Mouse (Mus musculus): ENCODE measurements around the gene Rspry1. TPM values are rescaled to one million over a fixed set of nuclear protein-coding genes. Genes with fewer than 3 reads are reported as not detected.

The Rspry1 gene
- total and polyA plus RNA-seq, 2 experiments from 2014 or later = 15.8 to 22.7 TPM

GRCm38 (mm10) chr8:94682732-94683524 is 81.2 kb downstream of the Rspry1 start:
- no peaks in the 10 kb centered on the region for H3K36me3 ChIP-seq (replicated peaks; ENCODE audit: control insufficient read depth, insufficient read depth, low read length)
- no peak overlapping the region for H3K4me3 ChIP-seq (ENCODE audit: low read depth, low read length)
- H3K9ac ChIP-seq (replicated peaks; ENCODE audit: low read depth, low read length) = no peak overlapping the region
- no peaks in the 10 kb centered on the region for H3K27me3 ChIP-seq (ENCODE audit: control insufficient read depth, insufficient read depth, low read length)
- no peak for TF ChIP-seq EP300 (IDR thresholded peaks at IDR 0.05; ENCODE audit: low read depth)
- TF ChIP-seq CTCF (IDR thresholded peaks at IDR 0.05; ENCODE audit: low read depth) = no peak
- no peak overlapping the region for H3K27ac ChIP-seq (ENCODE audit: low read depth)
- 72% methylated on average over 16 of the region's 16 CpGs for WGBS
- H3K4me2 ChIP-seq (ENCODE audit: low read depth, low read length) = no peak overlapping the region
- DNase-seq (ENCODE audit: low spot score) = no peak
- H3K4me1 ChIP-seq (ENCODE audit: control insufficient read depth, insufficient read depth) = no peaks in the 10 kb centered on the region
- H3K9me3 ChIP-seq (replicated peaks; ENCODE audit: control insufficient read depth, low read length) = no peaks in the 10 kb centered on the region
- no peak for ATAC-seq (ENCODE audit: insufficient read depth, low read depth)

DNA sequence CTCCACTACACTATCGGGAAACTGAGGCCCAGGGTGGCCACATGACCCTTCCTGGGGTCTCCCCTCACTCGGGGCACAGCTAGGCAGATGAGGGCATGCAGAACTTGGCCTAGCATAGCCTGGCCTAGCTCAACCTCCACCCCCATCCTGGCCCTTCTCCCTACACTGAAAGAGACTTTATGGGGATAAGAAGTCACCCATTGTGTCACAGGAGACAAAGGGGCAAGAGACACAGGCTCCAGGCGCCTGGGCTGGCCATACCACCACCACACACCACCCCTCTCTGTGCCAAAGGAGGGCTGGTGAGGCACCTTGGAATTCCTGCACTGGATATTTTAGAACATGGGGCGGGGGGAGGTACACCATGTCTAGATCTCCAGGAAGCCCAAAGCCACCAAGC is 82.5 kb downstream of the Rspry1 start:
- Histone ChIP-seq H3K9ac (replicated peaks; ENCODE audit: low read depth, low read length) (no peak overlapping the region), H3K4me2 (ENCODE audit: low read depth, low read length) (no peak overlapping the region), H3K4me1 (ENCODE audit: control insufficient read depth, insufficient read depth) (no peaks in the 10 kb centered on the region), H3K9me3 (replicated peaks; ENCODE audit: control insufficient read depth, low read length) (no peaks in the 10 kb centered on the region), H3K27ac (ENCODE audit: low read depth) (no peak overlapping the region), H3K36me3 (replicated peaks; ENCODE audit: control insufficient read depth, insufficient read depth, low read length) (no peaks in the 10 kb centered on the region), H3K27me3 (ENCODE audit: control insufficient read depth, insufficient read depth, low read length) (no peaks in the 10 kb centered on the region), H3K4me3 (ENCODE audit: low read depth, low read length) (no peak overlapping the region)
- no peak for ATAC-seq (ENCODE audit: insufficient read depth, low read depth)
- no peak for TF ChIP-seq EP300 (IDR thresholded peaks at IDR 0.05; ENCODE audit: low read depth)
- TF ChIP-seq CTCF (IDR thresholded peaks at IDR 0.05; ENCODE audit: low read depth) = no peak
- no peak for DNase-seq (ENCODE audit: low spot score)
- WGBS = 60% methylated on average over 4 of the region's 4 CpGs

DNA sequence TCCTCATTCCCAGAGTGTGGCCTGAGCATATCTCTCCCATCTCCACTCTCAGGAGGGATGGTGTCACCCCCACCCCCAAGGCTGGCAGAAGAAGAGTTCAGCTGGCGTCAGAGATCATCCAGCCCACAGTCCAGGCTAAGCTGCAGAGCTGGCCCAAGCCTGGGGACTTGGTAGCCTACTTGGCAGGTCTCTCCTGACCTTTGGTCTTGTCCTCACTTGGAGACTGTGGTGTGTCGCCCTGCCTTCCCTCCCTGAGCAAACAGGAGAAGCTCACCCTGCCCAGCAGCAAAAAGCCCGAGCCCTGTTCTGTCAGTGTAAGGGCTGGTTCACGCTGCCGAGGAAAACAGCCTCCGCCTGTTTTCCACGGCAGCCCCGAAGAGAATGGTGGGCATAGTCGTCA is 84.2 kb downstream of the Rspry1 start:
- H3K27ac ChIP-seq (ENCODE audit: low read depth) = no peak overlapping the region
- ATAC-seq (ENCODE audit: insufficient read depth, low read depth) (no peak), DNase-seq (ENCODE audit: low spot score) (no peak)
- no peaks in the 10 kb centered on the region for H3K36me3 ChIP-seq (replicated peaks; ENCODE audit: control insufficient read depth, insufficient read depth, low read length)
- TF ChIP-seq CTCF (IDR thresholded peaks at IDR 0.05; ENCODE audit: low read depth) (no peak), EP300 (IDR thresholded peaks at IDR 0.05; ENCODE audit: low read depth) (no peak)
- H3K4me2 ChIP-seq (ENCODE audit: low read depth, low read length) = no peak overlapping the region
- H3K9me3 ChIP-seq (replicated peaks; ENCODE audit: control insufficient read depth, low read length) = no peaks in the 10 kb centered on the region
- no peaks in the 10 kb centered on the region for H3K27me3 ChIP-seq (ENCODE audit: control insufficient read depth, insufficient read depth, low read length)
- WGBS = 51% methylated on average over 9 of the region's 9 CpGs
- H3K9ac ChIP-seq (replicated peaks; ENCODE audit: low read depth, low read length) = no peak overlapping the region
- H3K4me1 ChIP-seq (ENCODE audit: control insufficient read depth, insufficient read depth) = no peaks in the 10 kb centered on the region
- H3K4me3 ChIP-seq (ENCODE audit: low read depth, low read length) = no peak overlapping the region

DNA sequence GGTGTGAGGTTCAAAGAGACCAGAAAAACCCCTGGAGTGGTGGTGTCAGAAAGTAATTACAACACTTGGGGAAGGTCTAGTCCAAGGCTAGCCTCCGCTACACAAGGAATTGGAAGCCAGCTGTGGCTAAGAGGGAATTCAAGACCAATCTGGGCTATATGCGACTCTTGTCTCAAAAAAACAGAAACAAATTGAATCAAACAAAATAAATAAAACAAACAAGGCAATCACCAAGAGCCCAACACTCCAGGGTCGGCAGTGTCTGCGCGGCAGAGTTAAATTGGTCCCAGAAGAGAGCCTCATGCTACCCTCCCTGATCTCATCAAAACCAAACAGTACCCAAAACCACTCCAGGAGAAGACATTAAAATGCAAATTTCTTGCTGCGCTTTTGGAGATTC is 93.0 kb downstream of the Rspry1 start:
- 0 out of 2 replicates have a peak, but pooled peaks cover 5% of the 10 kb centered on the region for H3K4me1 ChIP-seq (ENCODE audit: control insufficient read depth, insufficient read depth)
- H3K4me2 ChIP-seq (ENCODE audit: low read depth, low read length) = no peak overlapping the region
- H3K9ac ChIP-seq (replicated peaks; ENCODE audit: low read depth, low read length) = no peak overlapping the region
- TF ChIP-seq EP300 (IDR thresholded peaks at IDR 0.05; ENCODE audit: low read depth) (no peak), CTCF (IDR thresholded peaks at IDR 0.05; ENCODE audit: low read depth) (no peak)
- H3K4me3 ChIP-seq (ENCODE audit: low read depth, low read length) = no peak overlapping the region
- ATAC-seq (ENCODE audit: insufficient read depth, low read depth) (no peak), DNase-seq (ENCODE audit: low spot score) (no peak)
- H3K9me3 ChIP-seq (replicated peaks; ENCODE audit: control insufficient read depth, low read length) = no peaks in the 10 kb centered on the region
- H3K27ac ChIP-seq (ENCODE audit: low read depth) = no peak overlapping the region
- 5% methylated on average over 6 of the region's 6 CpGs for WGBS
- H3K36me3 ChIP-seq (replicated peaks; ENCODE audit: control insufficient read depth, insufficient read depth, low read length) = no peaks in the 10 kb centered on the region
- peaks cover 55% of the 10 kb centered on the region for H3K27me3 ChIP-seq (ENCODE audit: control insufficient read depth, insufficient read depth, low read length)

DNA sequence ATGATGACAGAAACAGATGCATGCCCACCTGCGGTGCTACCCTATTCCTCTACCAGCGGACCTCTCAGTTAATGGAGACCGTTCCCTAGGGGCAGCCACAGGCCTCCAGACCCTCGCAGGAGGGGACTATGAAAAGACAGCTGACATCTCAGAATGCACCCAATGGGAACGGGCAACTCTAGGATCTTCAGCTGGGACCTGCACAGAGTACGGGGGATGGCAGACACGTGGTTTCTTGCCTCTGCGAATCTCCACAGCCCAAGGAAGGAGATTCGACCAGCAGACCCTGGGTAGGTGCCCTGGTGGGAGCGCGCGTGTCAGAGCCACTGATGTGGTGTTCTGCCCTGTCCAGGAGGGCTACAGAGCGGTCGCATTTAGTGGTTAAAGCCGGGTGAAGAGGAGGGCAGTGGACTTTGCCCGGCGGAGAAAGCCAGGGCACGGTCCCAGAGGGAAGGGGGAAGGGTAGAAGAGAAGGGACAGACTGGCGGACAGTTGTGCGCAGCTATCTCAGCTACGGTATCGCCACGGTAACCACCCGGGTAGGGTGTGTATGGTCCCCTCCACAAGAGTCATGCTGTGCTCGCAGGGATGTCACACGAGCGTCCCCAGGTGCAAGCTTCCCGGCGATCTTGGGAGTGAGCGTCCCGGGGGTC is 93.7 kb downstream of the Rspry1 start:
- Histone ChIP-seq H3K9me3 (replicated peaks; ENCODE audit: control insufficient read depth, low read length) (no peaks in the 10 kb centered on the region), H3K4me3 (ENCODE audit: low read depth, low read length) (peak overlapping the region; percentile 23), H3K4me1 (ENCODE audit: control insufficient read depth, insufficient read depth) (0 out of 2 replicates have a peak, but pooled peaks cover 5% of the 10 kb centered on the region), H3K36me3 (replicated peaks; ENCODE audit: control insufficient read depth, insufficient read depth, low read length) (no peaks in the 10 kb centered on the region), H3K9ac (replicated peaks; ENCODE audit: low read depth, low read length) (no peak overlapping the region), H3K27ac (ENCODE audit: low read depth) (no peak overlapping the region), H3K4me2 (ENCODE audit: low read depth, low read length) (peak overlapping the region; percentile 49), H3K27me3 (ENCODE audit: control insufficient read depth, insufficient read depth, low read length) (peaks cover 55% of the 10 kb centered on the region)
- no peak for DNase-seq (ENCODE audit: low spot score)
- 2% methylated on average over 31 of the region's 31 CpGs for WGBS
- TF ChIP-seq CTCF (IDR thresholded peaks at IDR 0.05; ENCODE audit: low read depth) (no peak), EP300 (IDR thresholded peaks at IDR 0.05; ENCODE audit: low read depth) (no peak)
- ATAC-seq (ENCODE audit: insufficient read depth, low read depth) = peak; percentile 24; the same call in 1 of the 2 replicates
